Mouse (Mus musculus): Measurements from ENCODE around the gene Arhgap32. TPM values are rescaled to one million over a fixed set of nuclear protein-coding genes. Genes with fewer than 3 reads are reported as not detected.

Arhgap32 gene
- 12.3 TPM for polyA plus RNA-seq (2021)

DNA sequence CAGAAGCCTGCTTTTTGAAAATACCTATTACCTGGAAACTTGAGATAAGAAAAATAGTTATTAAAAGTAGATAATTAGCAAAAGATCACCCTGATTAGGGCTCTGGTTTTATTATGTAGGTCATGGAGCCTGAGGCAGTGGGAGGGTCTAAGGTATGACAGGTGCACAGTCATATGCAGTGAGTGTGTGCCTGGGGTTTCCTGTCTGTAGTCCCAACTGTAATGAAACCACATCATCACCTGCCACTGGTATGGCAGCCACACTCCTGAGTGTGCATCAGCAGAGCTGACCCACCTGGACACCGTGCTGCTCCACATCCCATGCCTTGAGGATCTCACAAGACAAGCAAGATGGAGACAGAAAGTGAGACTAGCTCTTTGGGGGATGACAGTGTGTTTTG lies at the start of gene Arhgap32:
Gene Arhgap32, plus strand, starts transcription at position 351 of the 400 bp plus-strand sequence.
- ChIA-PET POLR2A (interaction anchor here (0.5 kb wide), 1 partner anchor 41 kb away, joined by 5 read pairs; no protein-coding TSS in a partner anchor), CTCF (no interaction called here)
- ATAC-seq = no peak
- no peak for TF ChIP-seq CTCF (IDR thresholded peaks at IDR 0.05)
- no peak for DNase-seq (ENCODE audit: low read depth, low spot score)
- H3K27me3 ChIP-seq = no peaks in the 10 kb centered on the region
- in situ Hi-C loops (cut with MboI; ENCODE audit: low pct_unique_long_range_greater_than_20kb) = no loop called here

DNA sequence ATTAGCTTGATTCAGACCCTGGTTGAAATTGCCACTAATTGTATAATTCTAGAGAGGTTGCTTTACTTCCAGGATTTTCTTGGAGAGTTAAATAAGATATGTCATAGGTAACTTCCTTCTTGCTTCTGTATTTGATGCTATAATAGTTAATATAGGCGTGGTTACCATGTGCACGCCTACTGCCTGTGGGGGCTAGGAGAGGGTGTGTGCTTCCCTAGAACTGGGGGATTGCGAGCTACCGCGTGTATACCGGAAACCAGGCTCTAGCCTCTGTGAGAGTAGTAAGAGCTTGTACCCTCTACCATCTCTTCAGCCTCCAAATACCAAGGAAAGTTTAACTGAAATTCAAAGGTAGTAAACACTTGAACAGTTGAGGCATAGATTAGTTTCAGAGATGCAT lies 43.2 kb upstream of the Arhgap32 start:
- no peaks in the 10 kb centered on the region for H3K27me3 ChIP-seq
- DNase-seq (ENCODE audit: low read depth, low spot score) = no peak
- no peak for TF ChIP-seq CTCF (IDR thresholded peaks at IDR 0.05)
- ChIA-PET POLR2A (no interaction called here), CTCF (no interaction called here)
- no peak for ATAC-seq
- in situ Hi-C loops (cut with MboI; ENCODE audit: low pct_unique_long_range_greater_than_20kb) = no loop called here

GRCm38 (mm10) chr9:32088106-32088776 lies 27.7 kb upstream of the Arhgap32 start:
- H3K27me3 ChIP-seq = no peaks in the 10 kb centered on the region
- no peak for TF ChIP-seq CTCF (IDR thresholded peaks at IDR 0.05)
- no peak for ATAC-seq
- no peak for DNase-seq (ENCODE audit: low read depth, low spot score)
- in situ Hi-C loops (cut with MboI; ENCODE audit: low pct_unique_long_range_greater_than_20kb) = no loop called here
- POLR2A ChIA-PET = no interaction called here
- CTCF ChIA-PET = interaction anchor here (1.7 kb wide), 1 partner anchor 67 kb away, joined by 6 read pairs; no protein-coding TSS in a partner anchor

GRCm38 (mm10) chr9:32088882-32089281 lies 27.1 kb upstream of the Arhgap32 start:
- POLR2A ChIA-PET = no interaction called here
- CTCF ChIA-PET = interaction anchor here (1.7 kb wide), 1 partner anchor 67 kb away, joined by 6 read pairs; no protein-coding TSS in a partner anchor
- peak; percentile 33 for TF ChIP-seq CTCF (IDR thresholded peaks at IDR 0.05)
- H3K27me3 ChIP-seq = no peaks in the 10 kb centered on the region
- DNase-seq (ENCODE audit: low read depth, low spot score) (no peak), ATAC-seq (no peak)
- in situ Hi-C loops (cut with MboI; ENCODE audit: low pct_unique_long_range_greater_than_20kb) = no loop called here

DNA sequence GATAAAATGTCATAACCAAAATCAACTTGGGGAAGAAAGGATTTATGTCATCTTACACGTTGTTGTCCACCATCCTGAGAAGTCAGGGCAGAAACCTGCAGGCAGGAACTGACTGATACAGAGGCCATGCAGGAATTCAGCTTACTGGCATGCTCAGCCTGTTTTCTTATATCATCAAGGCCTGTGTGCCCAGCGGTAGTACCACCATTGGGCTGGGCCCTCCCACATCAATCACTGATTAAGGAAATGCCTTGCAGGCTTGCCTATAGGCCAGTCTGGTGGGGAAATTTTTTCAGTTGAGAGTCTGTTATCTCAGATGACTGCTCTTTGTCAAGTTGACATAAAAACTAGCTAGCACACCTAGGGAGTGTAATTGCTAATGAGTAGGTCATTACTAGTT lies 22.5 kb upstream of the Arhgap32 start:
- no peak for ATAC-seq
- in situ Hi-C loops (cut with MboI; ENCODE audit: low pct_unique_long_range_greater_than_20kb) = no loop called here
- H3K27me3 ChIP-seq = no peaks in the 10 kb centered on the region
- ChIA-PET POLR2A (no interaction called here), CTCF (interaction anchor here (0.5 kb wide), 1 partner anchor 550 kb away, joined by 5 read pairs; no protein-coding TSS in a partner anchor)
- no peak for DNase-seq (ENCODE audit: low read depth, low spot score)
- no peak for TF ChIP-seq CTCF (IDR thresholded peaks at IDR 0.05)

DNA sequence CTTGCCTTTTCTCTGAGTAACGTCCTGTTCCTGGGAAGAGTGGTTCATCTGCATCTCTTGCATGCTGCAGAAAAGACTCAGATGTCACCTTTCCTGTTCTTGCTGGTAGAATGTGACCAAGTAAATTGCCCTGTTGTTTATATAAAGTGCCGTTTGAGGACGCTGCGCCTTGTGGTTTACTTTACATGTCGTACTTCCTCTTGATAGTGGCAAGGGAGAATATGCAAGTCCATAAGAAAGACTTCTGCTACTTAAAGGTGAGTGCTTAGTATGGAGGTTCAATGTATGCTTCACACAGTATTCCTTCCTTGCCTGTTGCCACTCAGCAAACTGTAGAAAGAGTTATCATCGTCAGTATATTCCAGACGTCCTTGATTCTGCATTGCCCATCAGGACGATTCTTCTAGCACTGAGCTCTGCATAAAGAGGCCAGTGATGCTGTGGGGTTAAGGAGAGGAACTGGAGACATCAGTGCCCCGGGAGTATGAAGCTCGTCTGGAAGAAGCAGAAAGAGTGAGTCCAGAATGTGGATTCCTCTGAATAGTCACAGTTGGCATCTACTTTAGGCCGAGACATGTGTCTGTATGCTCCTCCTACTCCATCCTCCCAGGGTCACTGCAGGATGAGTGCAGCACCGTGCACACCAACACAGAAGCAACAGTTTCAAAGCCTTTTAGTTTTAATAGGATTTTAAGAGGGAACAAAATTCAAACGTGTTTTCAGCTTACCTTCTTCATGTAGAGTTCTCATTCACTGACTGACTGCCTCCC lies 21.4 kb upstream of the Arhgap32 start:
- H3K27me3 ChIP-seq = no peaks in the 10 kb centered on the region
- no peak for DNase-seq (ENCODE audit: low read depth, low spot score)
- no peak for ATAC-seq
- TF ChIP-seq CTCF (IDR thresholded peaks at IDR 0.05) = no peak
- CTCF ChIA-PET = no interaction called here
- POLR2A ChIA-PET = no interaction called here
- in situ Hi-C loops (cut with MboI; ENCODE audit: low pct_unique_long_range_greater_than_20kb) = no loop called here

GRCm38 (mm10) chr9:32095511-32095910 lies 20.4 kb upstream of the Arhgap32 start:
- in situ Hi-C loops (cut with MboI; ENCODE audit: low pct_unique_long_range_greater_than_20kb) = no loop called here
- ChIA-PET POLR2A (no interaction called here), CTCF (interaction anchor here (1.1 kb wide), 1 partner anchor 13 kb away, joined by 3 read pairs; no protein-coding TSS in a partner anchor)
- ATAC-seq (no peak), DNase-seq (ENCODE audit: low read depth, low spot score) (no peak)
- TF ChIP-seq CTCF (IDR thresholded peaks at IDR 0.05) = no peak
- H3K27me3 ChIP-seq = no peaks in the 10 kb centered on the region

DNA sequence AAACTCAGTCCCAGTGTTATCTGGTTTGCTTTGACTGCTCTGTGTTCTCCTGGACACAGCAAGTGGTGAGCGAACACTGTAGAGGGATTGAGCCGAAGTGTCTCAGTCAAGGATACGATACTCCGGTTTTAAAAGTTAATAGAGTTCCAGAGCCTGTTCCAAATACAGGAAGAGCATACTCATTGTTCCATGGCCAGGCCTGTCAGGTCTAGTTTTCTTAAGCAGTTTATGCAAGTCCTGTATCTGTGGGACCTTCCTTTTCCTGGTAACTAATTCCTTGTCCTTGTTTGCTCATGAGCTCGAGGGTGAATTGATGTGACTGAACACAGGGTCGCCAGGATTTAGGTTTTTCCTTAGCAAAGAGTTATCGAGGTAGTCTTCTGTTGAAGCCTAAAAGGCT lies 19.4 kb upstream of the Arhgap32 start:
- in situ Hi-C loops (cut with MboI; ENCODE audit: low pct_unique_long_range_greater_than_20kb) = no loop called here
- CTCF ChIA-PET = interaction anchor here (0.8 to 1.3 kb wide), 3 partner anchors 11 to 372 kb away, joined by 3 read pairs; no protein-coding TSS in a partner anchor
- TF ChIP-seq CTCF (IDR thresholded peaks at IDR 0.05) = no peak
- ATAC-seq (peak; percentile 21), DNase-seq (ENCODE audit: low read depth, low spot score) (no peak)
- POLR2A ChIA-PET = no interaction called here
- H3K27me3 ChIP-seq = no peaks in the 10 kb centered on the region

GRCm38 (mm10) chr9:32097123-32097522 lies 18.8 kb upstream of the Arhgap32 start:
- TF ChIP-seq CTCF (IDR thresholded peaks at IDR 0.05) = no peak
- POLR2A ChIA-PET = no interaction called here
- in situ Hi-C loops (cut with MboI; ENCODE audit: low pct_unique_long_range_greater_than_20kb) = no loop called here
- CTCF ChIA-PET = interaction anchor here (0.8 to 1.3 kb wide), 2 partner anchors 61 to 372 kb away, joined by 3 read pairs; no protein-coding TSS in a partner anchor
- H3K27me3 ChIP-seq = no peaks in the 10 kb centered on the region
- ATAC-seq (no peak), DNase-seq (ENCODE audit: low read depth, low spot score) (no peak)

GRCm38 (mm10) chr9:32098425-32099155 lies 17.3 kb upstream of the Arhgap32 start:
- ChIA-PET POLR2A (no interaction called here), CTCF (no interaction called here)
- no peak for TF ChIP-seq CTCF (IDR thresholded peaks at IDR 0.05)
- no peaks in the 10 kb centered on the region for H3K27me3 ChIP-seq
- no peak for DNase-seq (ENCODE audit: low read depth, low spot score)
- no peak for ATAC-seq
- in situ Hi-C loops (cut with MboI; ENCODE audit: low pct_unique_long_range_greater_than_20kb) = no loop called here

Data from Patski (cell line).